Mouse (Mus musculus): Measurements from ENCODE around the gene Ms4a5.
A peak's percentile ranks its signal among the peaks of the same experiment; 100 is the strongest.
"Not testable (repeated sequence)": the region's sequence is repeated elsewhere in the genome, so short reads cannot be mapped to it uniquely, and the experiment has no call there.

Gene Ms4a5

DNA sequence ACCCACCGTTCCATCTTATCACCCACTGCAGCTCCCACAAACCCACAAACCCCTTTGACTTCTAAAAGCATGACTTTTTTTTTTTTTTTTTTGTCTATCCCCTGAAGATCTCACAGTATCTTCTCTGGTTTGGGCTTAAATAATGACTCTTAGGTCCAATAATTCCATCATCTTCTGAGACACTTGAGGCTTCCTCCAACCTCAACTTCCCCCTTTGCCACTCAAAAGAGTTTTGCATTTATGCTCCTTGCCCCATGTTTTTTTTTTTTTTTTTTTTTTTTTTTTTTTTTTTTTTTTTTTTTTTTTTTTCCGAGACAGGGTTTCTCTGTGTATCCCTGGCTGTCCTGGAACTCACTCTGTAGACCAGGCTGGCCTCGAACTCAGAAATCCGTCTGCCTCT lies 20.7 kb downstream of the Ms4a5 start:
- DNase-seq (ENCODE audit: low read depth, low spot score): peak; percentile 66
- peaks cover 14% of the 10 kb centered on the region; the same call in 1 of the 2 replicates for H3K36me3 ChIP-seq (ENCODE audit: control insufficient read depth, insufficient read depth, low read length, poor library complexity, severe bottlenecking)

DNA sequence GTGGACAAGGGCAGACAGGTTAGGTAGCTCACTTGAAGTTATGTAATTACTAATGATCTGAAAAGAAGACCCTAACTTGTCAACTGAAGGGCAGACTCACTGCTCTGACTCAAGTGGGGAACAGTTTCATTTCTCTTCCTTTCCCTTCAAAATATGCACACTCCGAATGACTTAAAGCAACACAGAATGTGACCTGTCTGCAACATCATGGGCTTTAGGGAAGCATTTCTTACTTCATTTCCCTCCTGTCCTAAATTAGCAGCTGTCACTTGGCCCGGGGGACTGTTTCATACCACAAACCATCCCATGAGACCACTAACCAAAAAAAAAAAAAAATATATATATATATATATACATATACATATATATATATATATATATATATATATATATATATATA lies 22.2 kb downstream of the Ms4a5 start:
- DNase-seq (ENCODE audit: low read depth, low spot score): peak; percentile 42
- Histone ChIP-seq H3K36me3 (ENCODE audit: control insufficient read depth, insufficient read depth, low read length, poor library complexity, severe bottlenecking) (peaks cover 22% of the 10 kb centered on the region), H3K27me3 (ENCODE audit: control insufficient read depth, insufficient read depth, low read length, poor library complexity, severe bottlenecking) (no peaks in the 10 kb centered on the region)

More for the DNA sequence above, 20.7 kb downstream of the Ms4a5 start:
- not testable (repeated sequence) for H3K27me3 ChIP-seq (ENCODE audit: control insufficient read depth, insufficient read depth, low read length, poor library complexity, severe bottlenecking)

DNA sequence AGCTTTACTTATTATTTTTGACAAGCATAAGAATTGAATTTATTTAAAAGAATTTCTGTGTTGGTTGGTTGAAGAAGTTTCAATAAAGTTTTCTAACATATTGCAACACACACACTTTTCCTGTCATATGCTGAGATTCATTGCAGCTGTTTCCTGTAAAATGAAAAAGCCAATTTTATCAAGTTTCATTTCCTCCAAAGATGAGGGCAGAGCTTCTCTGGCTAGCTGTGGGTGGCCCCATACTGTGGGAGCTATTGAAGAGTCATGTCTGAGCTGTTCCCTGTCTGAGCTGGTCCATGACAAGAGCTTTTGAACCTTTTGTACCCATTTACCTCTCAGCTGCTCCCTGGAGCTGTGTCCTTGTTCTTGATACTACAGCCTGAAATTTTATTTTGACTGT lies 39.4 kb downstream of the Ms4a5 start:
- no peaks in the 10 kb centered on the region for H3K36me3 ChIP-seq (ENCODE audit: control insufficient read depth, insufficient read depth, low read length, poor library complexity, severe bottlenecking)
- peak; percentile 83 for DNase-seq (ENCODE audit: low read depth, low spot score)
- H3K27me3 ChIP-seq (ENCODE audit: control insufficient read depth, insufficient read depth, low read length, poor library complexity, severe bottlenecking): no peaks in the 10 kb centered on the region

DNA sequence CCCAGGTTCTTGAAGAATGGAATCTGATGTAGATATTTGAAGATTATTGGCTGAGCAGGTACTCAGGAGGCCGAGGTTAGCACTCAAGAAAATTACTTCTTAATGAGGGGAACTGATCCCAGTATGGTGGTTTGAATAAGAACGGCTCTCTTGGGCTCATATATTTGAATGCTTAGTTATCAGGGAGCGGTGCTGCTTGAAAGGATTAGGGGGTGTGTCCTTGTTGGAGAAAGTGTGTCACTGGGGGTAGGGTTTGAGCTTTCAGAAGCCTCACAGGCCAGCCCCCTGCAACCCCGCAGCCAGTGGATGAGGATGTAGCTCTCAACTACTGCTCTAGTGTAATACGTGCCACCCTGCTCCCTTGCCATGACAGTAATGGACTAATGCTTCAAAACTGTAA lies 41.1 kb downstream of the Ms4a5 start:
- H3K36me3 ChIP-seq (ENCODE audit: control insufficient read depth, insufficient read depth, low read length, poor library complexity, severe bottlenecking): no peaks in the 10 kb centered on the region
- DNase-seq (ENCODE audit: low read depth, low spot score): no peak
- H3K27me3 ChIP-seq (ENCODE audit: control insufficient read depth, insufficient read depth, low read length, poor library complexity, severe bottlenecking): no peaks in the 10 kb centered on the region

DNA sequence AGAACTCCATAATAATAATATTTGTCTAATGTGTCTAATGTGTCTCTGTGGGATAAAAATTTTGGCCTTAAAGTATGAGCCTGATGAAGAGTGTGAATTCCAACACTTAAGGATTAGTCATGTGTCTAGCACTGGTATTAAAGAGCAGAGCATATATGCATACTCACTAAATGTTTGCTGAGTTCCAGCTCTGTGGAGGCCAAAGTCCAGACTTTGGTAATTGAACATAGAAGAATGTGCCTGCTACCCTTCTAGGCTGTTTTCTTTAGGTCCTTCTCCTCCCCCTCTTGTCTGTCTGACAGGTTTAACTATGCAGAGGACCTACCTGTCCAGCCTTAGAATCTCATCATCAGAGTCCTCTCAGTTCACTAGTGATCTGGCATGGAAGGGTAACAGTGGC lies 47.9 kb downstream of the Ms4a5 start:
- DNase-seq (ENCODE audit: low read depth, low spot score): no peak
- Histone ChIP-seq H3K27me3 (ENCODE audit: control insufficient read depth, insufficient read depth, low read length, poor library complexity, severe bottlenecking) (no peaks in the 10 kb centered on the region), H3K36me3 (ENCODE audit: control insufficient read depth, insufficient read depth, low read length, poor library complexity, severe bottlenecking) (no peaks in the 10 kb centered on the region)

DNA sequence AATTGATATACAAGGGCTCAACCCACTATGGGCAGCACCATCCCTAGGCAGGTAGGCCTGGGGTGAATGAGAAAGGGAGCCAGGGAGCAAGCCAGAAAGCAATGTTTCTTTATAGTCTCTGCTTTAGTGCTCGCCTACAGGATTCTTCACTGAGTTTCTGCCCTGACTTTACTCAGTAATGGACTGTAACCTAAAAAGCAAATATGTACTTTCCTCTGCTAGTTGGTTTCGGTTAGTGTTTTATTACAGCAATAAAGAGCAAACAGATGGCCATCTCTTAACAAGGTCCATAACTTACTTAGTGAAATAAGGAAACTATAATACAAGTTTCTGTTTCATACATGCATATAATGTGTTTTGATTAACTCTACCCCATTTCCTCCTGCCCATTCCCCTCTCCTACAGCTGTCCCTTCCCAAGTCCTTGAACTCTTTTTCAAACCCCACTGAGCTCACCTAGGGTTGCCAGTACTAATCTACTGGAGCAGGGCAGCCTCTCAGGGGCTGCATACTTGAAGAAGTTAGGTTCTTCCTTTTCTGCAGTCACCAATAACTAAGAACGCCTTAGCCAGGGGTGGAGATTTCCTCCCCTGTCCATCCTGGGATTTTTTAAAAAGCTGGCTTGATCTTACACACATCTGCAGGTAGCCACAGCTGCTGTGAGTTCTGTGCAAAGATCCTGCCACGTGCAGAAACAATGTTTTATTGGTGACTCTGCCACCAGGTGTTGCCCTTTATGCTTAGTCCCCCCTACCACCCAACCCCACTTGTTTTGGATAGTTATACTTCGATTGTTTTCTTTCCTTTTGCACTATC lies 48.5 kb downstream of the Ms4a5 start:
- Histone ChIP-seq H3K27me3 (ENCODE audit: control insufficient read depth, insufficient read depth, low read length, poor library complexity, severe bottlenecking) (no peaks in the 10 kb centered on the region), H3K36me3 (ENCODE audit: control insufficient read depth, insufficient read depth, low read length, poor library complexity, severe bottlenecking) (no peaks in the 10 kb centered on the region)
- DNase-seq (ENCODE audit: low read depth, low spot score): no peak

DNA sequence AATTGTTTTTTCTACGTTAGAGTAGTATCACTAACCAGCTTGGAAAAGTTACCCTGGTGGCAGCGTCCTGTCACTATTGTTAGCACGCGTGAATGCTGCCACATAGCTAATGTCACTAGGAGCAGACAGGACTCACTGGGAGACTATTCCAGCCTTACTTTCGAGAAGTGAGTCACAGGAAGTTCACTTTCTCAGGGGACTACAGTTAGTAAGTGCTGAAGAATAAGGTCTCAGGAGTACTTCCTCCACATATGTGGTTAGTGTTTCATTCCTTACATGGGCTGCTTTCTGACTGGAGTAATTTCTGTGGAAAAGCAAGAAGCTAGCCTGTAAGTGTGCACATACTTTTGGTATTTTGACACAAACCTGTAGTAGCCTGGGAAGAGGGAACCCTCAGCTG lies 49.4 kb downstream of the Ms4a5 start:
- Histone ChIP-seq H3K27me3 (ENCODE audit: control insufficient read depth, insufficient read depth, low read length, poor library complexity, severe bottlenecking) (no peaks in the 10 kb centered on the region), H3K36me3 (ENCODE audit: control insufficient read depth, insufficient read depth, low read length, poor library complexity, severe bottlenecking) (no peaks in the 10 kb centered on the region)
- DNase-seq (ENCODE audit: low read depth, low spot score): no peak

DNA sequence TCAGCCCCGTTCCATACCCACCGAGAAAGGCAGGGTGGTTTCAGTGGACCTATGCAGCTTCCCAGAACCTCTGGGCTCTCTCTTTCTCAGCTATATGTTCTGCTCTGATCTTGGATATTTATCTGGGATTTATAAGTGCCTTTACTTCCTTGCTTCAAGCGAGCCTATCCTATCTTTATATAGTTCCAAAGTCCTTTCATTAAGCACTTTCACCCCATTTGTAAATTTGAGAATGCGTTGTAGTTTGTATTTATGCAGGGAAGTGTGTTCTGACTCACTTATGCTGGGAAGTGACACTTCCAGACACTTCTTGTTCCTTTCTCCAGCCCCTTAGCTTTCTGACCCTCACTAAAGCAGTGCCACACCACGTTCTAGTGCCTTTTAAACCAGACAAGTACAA lies 51.3 kb downstream of the Ms4a5 start, which contains the start of gene Ms4a12:
Ms4a12 (minus strand) TSS at position 101 of the 400 bp plus-strand sequence.
- no peaks in the 10 kb centered on the region for H3K36me3 ChIP-seq (ENCODE audit: control insufficient read depth, insufficient read depth, low read length, poor library complexity, severe bottlenecking)
- no peaks in the 10 kb centered on the region for H3K27me3 ChIP-seq (ENCODE audit: control insufficient read depth, insufficient read depth, low read length, poor library complexity, severe bottlenecking)
- no peak for DNase-seq (ENCODE audit: low read depth, low spot score)
